Mouse (Mus musculus) limb, embryonic 12.5 days (tissue): ENCODE results near the gene Pja2. TPM values are rescaled to one million over a fixed set of nuclear protein-coding genes. Genes with fewer than 3 reads are reported as not detected.
A peak's percentile ranks its signal among the peaks of the same experiment; 100 is the strongest.
"Not testable (repeated sequence)": the region's sequence is repeated elsewhere in the genome, so short reads cannot be mapped to it uniquely, and the experiment has no call there.

ENCODE experiments used
- ATAC-seq: fragments of 200-750 bp; cut with Nextera tagmentation; 2 replicates; pipeline ENCODE4 v1.8.0; 2017; ENCODE audit warnings: low read depth, moderate TSS enrichment; ENCODE audit not compliant: insufficient number of reproducible peaks, insufficient read depth, low FRiP score, low TSS enrichment
- H3K27ac ChIP-seq: fragments of 300-500 bp; sonication (generic); 2 replicates; pipeline ENCODE4 v1.5.1; 2016; ENCODE audit warnings: mild to moderate bottlenecking, moderate library complexity
- H3K27me3 ChIP-seq: fragments of 300-500 bp; sonication (generic); 2 replicates; pipeline ENCODE4 v1.6.1; 2016; ENCODE audit warnings: mild to moderate bottlenecking, moderate library complexity
- H3K36me3 ChIP-seq: fragments of 300-500 bp; sonication (generic); 2 replicates; pipeline ENCODE4 v1.6.1; 2016; ENCODE audit warnings: mild to moderate bottlenecking, moderate library complexity
- H3K4me1 ChIP-seq: fragments of 300-500 bp; sonication (generic); replicated peaks from 2 replicates; pipeline ENCODE4 v1.6.1; 2016
- H3K4me2 ChIP-seq: fragments of 300-500 bp; sonication (generic); 2 replicates; pipeline ENCODE4 v1.6.1; 2016; ENCODE audit warnings: mild to moderate bottlenecking, moderate library complexity
- H3K4me3 ChIP-seq: fragments of 300-500 bp; sonication (generic); replicated peaks from 2 replicates; pipeline ENCODE4 v1.5.1; 2016; ENCODE audit warnings: mild to moderate bottlenecking
- H3K9ac ChIP-seq: fragments of 300-500 bp; sonication (generic); replicated peaks from 2 replicates; pipeline ENCODE4 v1.6.1; 2016; ENCODE audit warnings: mild to moderate bottlenecking, moderate library complexity
- H3K9me3 ChIP-seq: fragments of 300-500 bp; sonication (generic); 2 replicates; pipeline ENCODE4 v1.6.1; 2016; ENCODE audit warnings: mild to moderate bottlenecking, moderate library complexity
- WGBS: fragments of 180-500 bp; shearing (Covaris S2); methylation state at CpG from one replicate; pipeline ENCODE4 v1.1.7; 2016; 5-methylcytosine and 5-hydroxymethylcytosine counted together
- polyA plus RNA-seq: library from polyadenylated mRNA; unstranded; fragments of >200 nt; fragmentation: Nextera tagmentation; extraction: Ambion mirVana; gene quantifications from 2 replicates; pipeline ENCODE4 v1.2.1, GENCODE M21; 2016

The Pja2 gene
- polyA plus RNA-seq, 1 experiment from 2014 or later, result 68.5 TPM

DNA sequence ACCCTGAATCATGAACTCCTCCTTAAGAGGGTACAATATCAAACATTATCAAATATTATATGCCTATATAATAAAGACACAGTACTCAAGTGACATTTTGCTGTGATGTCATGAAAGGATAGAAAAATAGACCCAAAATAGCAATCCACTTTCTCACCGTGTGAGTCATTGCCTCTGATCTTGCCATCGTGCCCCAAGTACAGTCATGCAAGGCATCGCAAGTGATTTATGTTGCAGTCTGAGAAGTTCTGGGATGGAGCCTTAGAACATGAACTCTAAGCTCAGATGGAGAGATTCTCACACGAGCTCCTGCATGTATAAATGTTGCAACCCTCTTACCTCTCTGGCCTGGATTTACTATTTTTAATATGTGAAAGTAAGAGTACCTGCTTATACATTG lies 2.2 kb upstream of the Pja2 start:
- Histone ChIP-seq H3K4me3 (no peak overlapping the region), H3K27me3 (no peaks in the 10 kb centered on the region)
- ATAC-seq, result no peak

GRCm38 (mm10) chr17:64332770-64333096 lies 1.0 kb upstream of the Pja2 start:
- no peaks in the 10 kb centered on the region for H3K9me3 ChIP-seq
- H3K27me3 ChIP-seq, result no peaks in the 10 kb centered on the region
- ATAC-seq, result no peak
- peak overlapping the region; percentile 98 for H3K4me3 ChIP-seq
- H3K4me2 ChIP-seq, result peak overlapping the region; percentile 73
- 18% methylated on average over 5 of the region's 5 CpGs for WGBS
- peaks cover 11% of the 10 kb centered on the region for H3K4me1 ChIP-seq
- no peaks in the 10 kb centered on the region for H3K36me3 ChIP-seq
- peak overlapping the region; percentile 85 for H3K27ac ChIP-seq
- H3K9ac ChIP-seq, result peak overlapping the region; percentile 60; the same call in 1 of the 2 replicates

More for the DNA sequence above, 2.2 kb upstream of the Pja2 start:
- Histone ChIP-seq H3K4me1 (peaks cover 11% of the 10 kb centered on the region), H3K27ac (no peak overlapping the region), H3K36me3 (no peaks in the 10 kb centered on the region), H3K9me3 (no peaks in the 10 kb centered on the region), H3K9ac (no peak overlapping the region), H3K4me2 (no peak overlapping the region)
- WGBS, result 90% methylated on average over 4 of the region's 4 CpGs

GRCm38 (mm10) chr17:64331291-64331897 lies 322 bp downstream of the Pja2 start:
- WGBS, result 1% methylated on average over 41 of the region's 62 CpGs
- peak overlapping the region; percentile 63 for H3K4me2 ChIP-seq
- peaks cover 11% of the 10 kb centered on the region for H3K4me1 ChIP-seq
- H3K27ac ChIP-seq, result peak overlapping the region; percentile 98
- H3K9ac ChIP-seq, result peak overlapping the region; percentile 97
- peak; percentile 39 for ATAC-seq
- no peaks in the 10 kb centered on the region for H3K27me3 ChIP-seq
- H3K9me3 ChIP-seq, result no peaks in the 10 kb centered on the region
- H3K36me3 ChIP-seq, result no peaks in the 10 kb centered on the region
- H3K4me3 ChIP-seq, result peak overlapping the region; percentile 98

- Histone ChIP-seq H3K4me3 (peak overlapping the region; percentile 98), H3K4me1 (peaks cover 11% of the 10 kb centered on the region), H3K9me3 (no peaks in the 10 kb centered on the region), H3K9ac (peak overlapping the region; percentile 97), H3K36me3 (no peaks in the 10 kb centered on the region), H3K27ac (peak overlapping the region; percentile 98), H3K27me3 (no peaks in the 10 kb centered on the region), H3K4me2 (peak overlapping the region; percentile 63)
- WGBS, result 23% methylated on average over 8 of the region's 8 CpGs
- no peak for ATAC-seq
Measured at GRCm38 (mm10) chr17:64330885-64331284, 831 bp downstream of the Pja2 start.

DNA sequence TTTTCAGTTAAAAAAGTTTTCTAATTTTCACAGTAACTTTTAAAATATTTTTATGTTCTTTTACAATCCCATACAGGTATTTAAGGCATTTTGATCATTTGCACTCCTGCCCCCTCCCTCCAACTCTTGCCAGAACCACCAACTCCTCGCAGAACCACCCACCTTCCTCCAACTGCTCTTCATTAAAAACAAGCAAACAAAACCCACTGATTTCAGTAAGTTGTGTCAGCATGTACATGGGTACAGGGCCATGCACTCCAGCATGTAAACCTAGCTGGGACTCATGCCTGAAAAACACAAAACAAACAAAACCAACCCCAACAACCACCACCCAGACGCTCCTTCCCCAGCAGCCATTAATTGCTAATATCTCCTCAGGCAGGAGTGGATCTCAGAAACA lies 7.2 kb downstream of the Pja2 start:
- Histone ChIP-seq H3K4me3 (no peak overlapping the region), H3K9ac (no peak overlapping the region), H3K27ac (no peak overlapping the region), H3K27me3 (no peaks in the 10 kb centered on the region), H3K36me3 (no peaks in the 10 kb centered on the region), H3K4me1 (no peaks in the 10 kb centered on the region), H3K9me3 (no peaks in the 10 kb centered on the region), H3K4me2 (no peak overlapping the region)
- WGBS, result 66% methylated on average over 2 of the region's 2 CpGs
- ATAC-seq, result no peak

- H3K4me2 ChIP-seq, result no peak overlapping the region
- no peaks in the 10 kb centered on the region for H3K4me1 ChIP-seq
- H3K9ac ChIP-seq, result no peak overlapping the region
- H3K4me3 ChIP-seq, result no peak overlapping the region
- no peak for ATAC-seq
- H3K27me3 ChIP-seq, result no peaks in the 10 kb centered on the region
- H3K9me3 ChIP-seq, result no peaks in the 10 kb centered on the region
- H3K27ac ChIP-seq, result no peak overlapping the region
- H3K36me3 ChIP-seq, result peaks cover 18% of the 10 kb centered on the region
Measured at GRCm38 (mm10) chr17:64315428-64315827, 16.3 kb downstream of the Pja2 start.

DNA sequence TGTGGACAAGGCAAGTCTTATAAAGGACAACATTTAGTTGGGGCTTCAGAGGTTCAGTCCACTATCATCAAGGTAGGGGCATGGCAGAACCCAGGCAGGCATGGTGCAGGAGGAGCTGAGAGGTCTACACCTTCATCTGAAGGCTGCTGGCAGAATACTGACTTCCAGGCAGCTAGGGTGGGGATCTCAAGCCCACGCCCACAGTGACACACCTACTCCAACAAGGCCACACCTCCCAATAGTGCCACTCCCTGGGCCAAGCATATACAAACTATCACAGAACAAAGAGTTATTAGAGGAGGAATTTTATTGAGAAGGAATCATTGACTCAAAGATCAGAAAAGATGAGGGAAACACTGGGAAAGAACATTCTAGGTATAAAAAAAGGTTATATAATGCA lies 17.2 kb downstream of the Pja2 start:
- WGBS, result 86% methylated on average over 1 of the region's 1 CpGs
- not testable (repeated sequence) for H3K4me3 ChIP-seq, H3K4me2 ChIP-seq, H3K27me3 ChIP-seq, H3K9ac ChIP-seq, H3K9me3 ChIP-seq, H3K27ac ChIP-seq, H3K4me1 ChIP-seq, ATAC-seq
- peaks cover 18% of the 10 kb centered on the region for H3K36me3 ChIP-seq

DNA sequence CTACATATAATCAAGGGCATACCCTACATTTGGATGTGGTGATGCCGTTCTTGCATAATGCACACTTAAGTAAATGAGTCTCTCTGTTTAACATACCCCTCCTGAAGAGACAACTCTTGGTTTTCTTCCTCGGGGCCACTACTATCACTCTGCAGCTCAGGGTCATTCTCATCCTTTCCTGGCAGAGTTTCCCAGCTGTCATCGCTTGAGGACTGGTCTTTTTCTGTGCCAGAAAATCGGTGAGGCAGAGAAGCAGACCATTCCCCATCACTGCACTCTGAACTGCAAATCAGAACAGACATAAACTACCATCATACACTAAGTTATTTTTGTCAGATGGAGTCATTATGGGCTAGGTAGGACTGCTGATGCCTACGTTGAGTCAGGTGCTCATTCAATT lies 34.1 kb downstream of the Pja2 start:
- 90% methylated on average over 5 of the region's 5 CpGs for WGBS
- Histone ChIP-seq H3K36me3 (peaks cover 31% of the 10 kb centered on the region), H3K4me2 (no peak overlapping the region), H3K27me3 (no peaks in the 10 kb centered on the region), H3K4me3 (no peak overlapping the region), H3K4me1 (no peaks in the 10 kb centered on the region), H3K9ac (no peak overlapping the region), H3K9me3 (no peaks in the 10 kb centered on the region), H3K27ac (no peak overlapping the region)
- ATAC-seq, result no peak

GRCm38 (mm10) chr17:64292740-64293139 lies 39.0 kb downstream of the Pja2 start:
- Histone ChIP-seq H3K4me2 (no peak overlapping the region), H3K27ac (no peak overlapping the region), H3K9ac (no peak overlapping the region), H3K4me3 (no peak overlapping the region), H3K36me3 (peaks cover 45% of the 10 kb centered on the region), H3K9me3 (no peaks in the 10 kb centered on the region), H3K27me3 (no peaks in the 10 kb centered on the region), H3K4me1 (no peaks in the 10 kb centered on the region)
- ATAC-seq, result no peak
- WGBS, result 91% methylated on average over 8 of the region's 8 CpGs

- Histone ChIP-seq H3K9me3 (no peaks in the 10 kb centered on the region), H3K36me3 (peaks cover 60% of the 10 kb centered on the region), H3K27me3 (no peaks in the 10 kb centered on the region), H3K4me2 (no peak overlapping the region), H3K27ac (no peak overlapping the region), H3K4me1 (no peaks in the 10 kb centered on the region), H3K9ac (no peak overlapping the region), H3K4me3 (no peak overlapping the region)
- WGBS, result 90% methylated on average over 4 of the region's 4 CpGs
- ATAC-seq, result no peak
Measured at GRCm38 (mm10) chr17:64289684-64290083, 42.0 kb downstream of the Pja2 start.

- Histone ChIP-seq H3K4me3 (no peak overlapping the region), H3K27me3 (no peaks in the 10 kb centered on the region), H3K9ac (no peak overlapping the region), H3K9me3 (no peaks in the 10 kb centered on the region), H3K27ac (no peak overlapping the region), H3K4me2 (no peak overlapping the region), H3K4me1 (no peaks in the 10 kb centered on the region), H3K36me3 (peaks cover 64% of the 10 kb centered on the region)
- WGBS, result 83% methylated on average over 7 of the region's 7 CpGs
- ATAC-seq, result no peak
Measured at GRCm38 (mm10) chr17:64288000-64288399, 43.7 kb downstream of the Pja2 start.

DNA sequence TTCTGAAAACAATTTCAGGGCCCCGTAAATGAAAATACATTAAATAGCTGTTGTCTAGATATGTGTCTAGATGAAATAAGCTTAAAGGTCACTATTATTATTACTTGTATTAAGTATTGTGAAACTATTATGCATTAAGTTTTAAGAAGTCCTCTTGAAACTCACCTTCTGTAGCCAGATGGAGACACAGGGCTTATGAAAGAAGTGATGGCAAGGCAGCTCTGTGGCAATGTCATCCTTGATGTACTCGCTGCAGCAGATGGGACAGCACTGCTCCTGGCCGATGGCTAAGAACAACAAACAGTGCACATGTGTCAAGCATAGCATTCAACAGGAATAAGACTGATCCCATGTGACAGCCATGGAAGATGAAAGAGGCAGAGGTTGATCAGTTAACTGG lies 44.9 kb downstream of the Pja2 start:
- peaks cover 66% of the 10 kb centered on the region for H3K36me3 ChIP-seq
- no peak overlapping the region for H3K4me2 ChIP-seq
- WGBS, result 90% methylated on average over 3 of the region's 3 CpGs
- H3K9ac ChIP-seq, result no peak overlapping the region
- H3K27ac ChIP-seq, result no peak overlapping the region
- H3K4me3 ChIP-seq, result no peak overlapping the region
- no peaks in the 10 kb centered on the region for H3K4me1 ChIP-seq
- no peak for ATAC-seq
- no peaks in the 10 kb centered on the region for H3K9me3 ChIP-seq
- H3K27me3 ChIP-seq, result no peaks in the 10 kb centered on the region
